Mouse (Mus musculus): ENCODE data around the gene Gpr6. TPM values are rescaled to one million over a fixed set of nuclear protein-coding genes. Genes with fewer than 3 reads are reported as not detected.

Gene Gpr6
- polyA plus RNA-seq, 1 experiment from 2014 or later, result not detected

DNA sequence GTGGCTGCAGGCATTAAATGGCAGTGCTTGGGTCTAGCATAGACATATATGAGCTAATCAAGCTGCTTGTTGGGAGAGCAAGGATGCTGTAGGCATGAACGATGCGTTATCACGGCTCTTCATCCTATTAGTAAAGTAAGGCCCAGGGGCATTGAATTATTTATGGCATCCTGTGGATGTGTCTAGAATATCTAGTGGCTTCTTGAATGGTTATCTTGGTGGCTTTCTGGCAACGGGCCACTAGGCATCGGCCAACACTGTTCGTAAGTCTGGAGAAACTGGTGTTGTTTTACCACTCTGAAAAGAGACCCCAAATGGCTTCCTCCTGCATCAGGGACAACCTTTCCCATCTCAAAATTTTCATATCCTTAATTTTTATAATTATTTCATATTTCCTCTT lies 33.6 kb downstream of the Gpr6 start:
- WGBS, result 92% methylated on average over 6 of the region's 6 CpGs
- H3K4me3 ChIP-seq (replicated peaks), result no peak overlapping the region
- no peaks in the 10 kb centered on the region for H3K4me1 ChIP-seq

DNA sequence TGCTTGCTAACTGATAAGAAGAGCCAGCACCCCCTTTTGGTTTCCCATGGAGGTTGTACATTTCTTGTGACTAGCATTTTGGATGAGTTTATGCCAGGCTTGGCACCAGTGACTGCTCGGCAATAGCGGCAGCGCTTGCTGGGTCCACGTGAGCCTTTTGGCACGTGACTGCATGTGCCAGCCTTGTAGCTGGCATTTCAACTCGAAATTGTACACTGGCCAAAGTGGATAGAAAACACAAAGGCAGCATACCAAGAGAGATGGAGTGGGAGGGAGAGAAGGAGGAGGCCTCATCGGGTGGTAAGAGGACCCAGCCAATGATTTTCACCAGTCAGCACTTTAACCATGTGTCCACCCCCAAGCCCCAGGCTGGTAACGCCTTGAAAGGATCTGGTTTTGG lies 34.4 kb downstream of the Gpr6 start:
- WGBS, result 74% methylated on average over 8 of the region's 8 CpGs
- Histone ChIP-seq H3K27me3 (replicated peaks) (no peaks in the 10 kb centered on the region), H3K4me2 (no peak overlapping the region), H3K9ac (no peak overlapping the region), H3K27ac (no peak overlapping the region), H3K9me3 (no peaks in the 10 kb centered on the region), H3K4me3 (replicated peaks) (no peak overlapping the region), H3K36me3 (no peaks in the 10 kb centered on the region), H3K4me1 (no peaks in the 10 kb centered on the region)
- no peak for ATAC-seq (ENCODE audit: insufficient read depth, low FRiP score, low read depth)

More for the DNA sequence above, 33.6 kb downstream of the Gpr6 start:
- no peak overlapping the region for H3K4me2 ChIP-seq
- no peak for ATAC-seq (ENCODE audit: insufficient read depth, low FRiP score, low read depth)
- no peaks in the 10 kb centered on the region for H3K27me3 ChIP-seq (replicated peaks)
- H3K36me3 ChIP-seq, result no peaks in the 10 kb centered on the region
- no peak overlapping the region for H3K27ac ChIP-seq
- no peaks in the 10 kb centered on the region for H3K9me3 ChIP-seq
- H3K9ac ChIP-seq, result no peak overlapping the region

DNA sequence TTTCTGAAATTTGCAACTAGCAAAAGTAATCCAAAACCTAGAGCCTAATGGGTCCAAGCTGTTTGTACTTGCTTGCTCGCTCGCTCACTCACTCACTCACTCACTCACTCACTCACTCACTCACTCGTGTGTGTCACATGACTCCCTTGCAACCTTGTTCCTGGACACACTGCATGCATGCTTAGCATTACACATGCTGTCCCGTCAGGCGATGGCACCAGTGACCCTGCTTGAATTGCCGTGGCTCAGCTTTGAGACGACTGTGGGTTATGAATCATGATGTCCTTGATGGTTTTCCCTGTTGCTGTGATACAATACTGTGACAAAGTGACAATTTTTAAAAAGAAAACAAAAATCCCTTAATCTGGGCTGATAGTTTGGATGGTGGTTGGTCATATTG lies 39.3 kb downstream of the Gpr6 start:
- no peaks in the 10 kb centered on the region for H3K36me3 ChIP-seq
- no peak overlapping the region for H3K4me3 ChIP-seq (replicated peaks)
- H3K27ac ChIP-seq, result no peak overlapping the region
- H3K4me1 ChIP-seq, result no peaks in the 10 kb centered on the region
- no peak overlapping the region for H3K9ac ChIP-seq
- no peak for ATAC-seq (ENCODE audit: insufficient read depth, low FRiP score, low read depth)
- H3K9me3 ChIP-seq, result no peaks in the 10 kb centered on the region
- WGBS, result 80% methylated on average over 7 of the region's 7 CpGs
- H3K27me3 ChIP-seq (replicated peaks), result no peaks in the 10 kb centered on the region
- H3K4me2 ChIP-seq, result no peak overlapping the region

DNA sequence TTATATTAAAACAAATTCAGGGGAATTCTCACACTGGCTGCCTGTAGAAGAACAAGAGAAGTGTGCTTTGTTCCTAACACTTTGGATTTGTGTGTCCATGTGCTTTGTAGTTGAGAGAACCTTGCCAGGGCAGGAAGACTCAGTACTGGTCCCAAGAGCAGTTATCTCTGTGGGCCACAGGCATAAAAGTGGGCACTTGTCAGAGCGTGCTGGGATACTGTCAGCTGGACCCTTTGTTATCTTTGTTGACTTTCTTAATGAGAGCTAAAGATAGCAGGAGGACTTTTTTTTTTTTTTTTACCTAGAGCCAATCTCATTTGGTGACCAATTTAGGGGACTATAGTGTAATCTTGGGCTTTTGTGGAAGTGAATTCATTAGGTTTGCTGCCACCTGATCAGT lies 47.2 kb downstream of the Gpr6 start:
- Histone ChIP-seq H3K36me3 (no peaks in the 10 kb centered on the region), H3K4me1 (no peaks in the 10 kb centered on the region), H3K27me3 (replicated peaks) (no peaks in the 10 kb centered on the region), H3K9ac (no peak overlapping the region), H3K4me2 (no peak overlapping the region), H3K27ac (no peak overlapping the region), H3K9me3 (no peaks in the 10 kb centered on the region), H3K4me3 (replicated peaks) (no peak overlapping the region)
- no peak for ATAC-seq (ENCODE audit: insufficient read depth, low FRiP score, low read depth)
- 41% methylated on average over 1 of the region's 1 CpGs for WGBS

DNA sequence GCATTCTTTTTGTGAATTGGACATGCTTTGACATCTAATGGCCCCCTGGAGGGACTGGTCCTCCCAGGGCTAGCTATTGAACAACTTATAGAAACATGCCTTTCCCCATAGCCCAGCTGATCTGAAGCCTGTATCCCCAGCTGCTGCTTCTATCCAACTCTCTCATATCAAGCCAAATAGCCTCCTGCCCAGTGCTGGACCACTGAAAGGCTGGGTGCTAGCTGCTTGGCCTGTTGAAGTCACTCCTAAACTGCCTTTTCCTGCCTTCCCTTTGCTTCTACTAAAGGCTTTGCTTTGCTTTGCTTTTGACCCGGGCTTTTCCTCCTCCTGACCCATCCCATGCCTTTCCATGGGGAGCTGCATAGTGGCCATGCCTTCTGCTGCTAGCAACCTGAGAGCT lies 47.7 kb downstream of the Gpr6 start:
- Histone ChIP-seq H3K36me3 (no peaks in the 10 kb centered on the region), H3K4me3 (replicated peaks) (no peak overlapping the region), H3K4me2 (no peak overlapping the region), H3K27ac (no peak overlapping the region), H3K4me1 (no peaks in the 10 kb centered on the region), H3K9me3 (no peaks in the 10 kb centered on the region), H3K9ac (no peak overlapping the region), H3K27me3 (replicated peaks) (no peaks in the 10 kb centered on the region)
- 30% methylated on average over 1 of the region's 1 CpGs for WGBS
- ATAC-seq (ENCODE audit: insufficient read depth, low FRiP score, low read depth), result no peak

DNA sequence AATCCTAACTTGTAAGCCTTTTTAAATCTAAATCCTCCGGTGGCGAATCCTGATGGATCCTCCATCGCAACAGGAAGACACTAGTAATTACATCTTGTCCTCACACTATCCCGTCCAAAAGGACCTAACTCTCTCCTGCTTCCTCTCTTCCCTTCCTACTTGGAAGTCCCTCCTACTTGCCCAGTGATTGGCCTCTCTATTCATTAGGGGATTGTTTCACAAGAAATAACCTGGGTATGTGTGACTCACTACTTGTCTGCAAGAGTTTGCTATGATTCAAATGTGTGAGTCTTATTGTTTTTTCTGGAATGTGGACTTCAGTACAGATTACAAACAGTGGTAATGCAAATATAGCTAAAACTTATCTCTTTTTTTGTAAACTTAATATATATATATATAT lies 49.9 kb downstream of the Gpr6 start:
- Histone ChIP-seq H3K27me3 (replicated peaks) (no peaks in the 10 kb centered on the region), H3K4me3 (replicated peaks) (no peak overlapping the region), H3K36me3 (no peaks in the 10 kb centered on the region), H3K9me3 (no peaks in the 10 kb centered on the region), H3K27ac (no peak overlapping the region), H3K4me2 (no peak overlapping the region), H3K9ac (no peak overlapping the region), H3K4me1 (no peaks in the 10 kb centered on the region)
- ATAC-seq (ENCODE audit: insufficient read depth, low FRiP score, low read depth), result no peak
- WGBS, result 89% methylated on average over 4 of the region's 4 CpGs

Other genes starting within 250 kb of the Gpr6 start
- gene Cdc40, start 189.0 kb downstream of the Gpr6 start, polyA plus RNA-seq (2015; fragmentation: Nextera tagmentation; extraction: Ambion mirVana), result 28.2 and 29.2 TPM in 2 replicates
- gene Wasf1, start 188.8 kb downstream of the Gpr6 start, polyA plus RNA-seq (2015; fragmentation: Nextera tagmentation; extraction: Ambion mirVana), result 13.0 and 13.1 TPM in 2 replicates
- 15.1 and 16.4 TPM in 2 replicates for gene Fig4, start 231.0 kb upstream of the Gpr6 start, polyA plus RNA-seq (2015; fragmentation: Nextera tagmentation; extraction: Ambion mirVana)
- gene Ak9, start 231.7 kb upstream of the Gpr6 start, polyA plus RNA-seq (2015; fragmentation: Nextera tagmentation; extraction: Ambion mirVana), result 0.03 TPM in 1 of 2 replicates, not detected in the other